Mouse (Mus musculus) cortical plate, adult 2 months (tissue): ENCODE data around the gene 1700088E04Rik. TPM values are rescaled to one million over a fixed set of nuclear protein-coding genes. Genes with fewer than 3 reads are reported as not detected.

Experiments
- H3K27ac ChIP-seq: fragments of 200-500 bp; 2 replicates; pipeline ENCODE4 v1.5.1; 2012; ENCODE audit warnings: low read length, control low read depth, inconsistent platforms; ENCODE audit not compliant: insufficient read depth
- H3K4me1 ChIP-seq: fragments of 200-500 bp; 2 replicates; pipeline ENCODE4 v1.6.1; 2011; ENCODE audit warnings: low read length; ENCODE audit not compliant: control insufficient read depth, insufficient read depth
- H3K4me3 ChIP-seq: fragments of 200-500 bp; 2 replicates; pipeline ENCODE4 v1.5.1; 2011; ENCODE audit warnings: mild to moderate bottlenecking, low read length, control low read depth; ENCODE audit not compliant: insufficient read depth
- CTCF ChIP-seq: fragments of 200-500 bp; IDR thresholded peaks from 2 replicates; pipeline ENCODE4 v1.5.1; 2011; ENCODE audit warnings: mild to moderate bottlenecking, control low read depth, low read length; ENCODE audit not compliant: insufficient read depth; ENCODE audit errors: extremely low read depth
- POLR2A ChIP-seq: fragments of 200-500 bp; IDR thresholded peaks from 2 replicates; pipeline ENCODE4 v1.6.1; 2011; ENCODE audit warnings: mild to moderate bottlenecking, low read length, control low read depth; ENCODE audit not compliant: insufficient read depth; ENCODE audit errors: extremely low read depth
- polyA plus RNA-seq: library from polyadenylated mRNA; depleted of rRNA; stranded (reverse); fragments of >200 nt; gene quantifications from 2 replicates; pipeline ENCODE4 v1.2.3, GENCODE M21; 2012

The 1700088E04Rik gene
- polyA plus RNA-seq, 1 experiment = 16.5 TPM

DNA sequence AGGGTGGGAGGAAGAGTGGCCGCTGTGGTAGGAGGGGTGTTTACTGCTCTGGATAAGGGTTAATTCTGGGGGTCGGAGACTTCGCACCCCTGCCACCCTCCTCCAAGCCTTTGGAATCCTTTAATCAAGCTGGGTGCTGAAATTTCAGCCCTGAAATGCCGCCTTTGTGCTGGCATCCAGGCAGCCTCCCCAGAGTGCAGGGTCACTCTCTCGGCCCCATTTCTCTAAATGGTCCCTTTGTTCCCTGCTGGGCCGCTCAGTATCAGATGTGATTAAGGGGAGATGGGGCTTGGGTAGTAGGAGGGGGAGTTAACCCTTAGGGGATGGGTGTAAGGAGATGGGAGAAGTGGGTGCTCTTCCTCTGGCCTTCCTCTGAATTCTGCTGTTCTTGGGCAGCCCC, 11.7 kb upstream of the 1700088E04Rik start:
- TF ChIP-seq POLR2A (no peak), CTCF (no peak)
- Histone ChIP-seq H3K27ac (peak overlapping the region; percentile 57; the same call in 1 of the 2 replicates), H3K4me1 (no peaks in the 10 kb centered on the region), H3K4me3 (no peak overlapping the region)

DNA sequence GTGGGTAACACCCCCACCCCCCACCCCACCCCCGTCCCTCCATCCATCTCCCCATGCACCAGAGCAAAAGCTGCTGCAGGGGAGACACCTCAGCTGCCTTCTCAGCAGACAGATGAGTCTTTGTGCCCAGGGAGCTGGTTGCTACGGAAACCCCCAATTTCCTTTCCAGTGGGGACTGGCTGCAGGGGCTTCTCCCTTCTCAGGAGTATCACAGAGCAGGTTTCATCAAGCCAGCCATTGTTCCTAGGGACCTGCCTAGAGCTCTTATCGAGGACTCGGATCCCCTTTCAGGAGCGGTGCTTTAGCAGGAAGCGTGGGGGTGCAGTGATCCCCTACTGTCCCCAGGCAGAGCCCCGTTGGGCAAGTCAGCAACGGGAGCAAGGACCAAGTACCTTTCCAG, 10.8 kb upstream of the 1700088E04Rik start:
- H3K27ac ChIP-seq = 0 out of 2 replicates have a peak overlapping the region, but pooled peaks have one; percentile 57
- H3K4me3 ChIP-seq = no peak overlapping the region
- no peaks in the 10 kb centered on the region for H3K4me1 ChIP-seq
- TF ChIP-seq CTCF (no peak), POLR2A (0 out of 2 replicates have a peak, but pooled peaks have one; percentile 3)

DNA sequence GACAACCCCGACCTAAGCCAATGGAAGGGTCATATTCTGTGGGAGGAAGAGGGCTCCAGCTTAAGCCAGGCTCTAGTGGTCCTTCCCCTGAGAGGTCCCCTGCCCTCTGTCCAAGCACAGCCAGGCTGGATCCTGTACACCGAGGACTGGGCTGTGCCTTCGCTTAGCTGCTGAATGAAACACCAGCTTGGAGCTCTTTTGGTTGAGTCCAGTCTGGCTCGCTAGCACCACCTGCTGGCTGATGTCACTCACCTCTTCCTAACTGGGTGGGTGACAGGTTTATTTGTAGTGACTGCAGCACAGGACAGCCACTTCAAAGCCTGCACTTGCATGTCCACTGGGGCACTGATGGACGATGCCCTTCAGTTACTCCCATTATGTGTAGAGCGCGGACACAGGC, 7.5 kb upstream of the 1700088E04Rik start:
- Histone ChIP-seq H3K4me3 (no peak overlapping the region), H3K4me1 (no peaks in the 10 kb centered on the region), H3K27ac (no peak overlapping the region)
- TF ChIP-seq CTCF = peak; percentile 93
- TF ChIP-seq POLR2A = no peak

DNA sequence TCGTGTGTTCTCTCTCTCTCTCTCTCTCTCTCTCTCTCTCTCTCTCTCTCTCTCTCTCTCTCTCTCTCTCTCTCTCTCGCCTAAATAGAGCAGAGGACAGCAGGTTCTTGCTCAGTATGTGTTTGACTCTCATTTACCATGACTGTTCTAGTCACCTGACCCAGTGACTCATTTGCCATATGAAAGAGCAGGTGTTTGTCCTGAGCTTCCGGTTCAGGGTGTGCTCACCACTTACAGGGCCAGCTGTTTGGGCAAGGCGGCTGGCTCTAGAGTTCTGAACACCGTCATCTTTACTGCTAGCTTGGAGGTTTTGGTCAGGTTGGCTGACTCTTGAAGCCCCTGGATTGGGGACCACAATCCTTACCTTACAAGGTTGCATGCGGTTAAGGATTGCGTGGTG, 4.5 kb upstream of the 1700088E04Rik start:
- Histone ChIP-seq H3K4me1 (no peaks in the 10 kb centered on the region), H3K27ac (no peak overlapping the region), H3K4me3 (no peak overlapping the region)
- TF ChIP-seq CTCF (no peak), POLR2A (no peak)

DNA sequence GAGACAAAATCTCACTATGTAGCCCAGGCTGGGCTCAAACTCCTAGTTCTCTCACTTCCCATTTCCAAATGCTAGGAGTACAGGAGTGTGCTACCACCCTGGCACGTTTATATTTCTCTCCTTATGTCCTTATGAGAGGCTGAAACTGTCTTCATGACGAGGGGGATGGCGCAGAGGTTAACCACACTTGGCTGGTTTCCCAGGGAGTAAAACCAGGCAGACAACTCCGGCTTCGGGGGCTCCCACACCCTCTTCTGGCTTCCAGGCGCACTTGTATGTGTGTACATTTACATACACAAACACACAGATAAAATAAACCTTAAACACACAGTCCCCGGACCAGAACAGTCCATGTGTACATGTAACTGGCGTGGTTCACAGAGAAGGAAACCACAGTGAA, 3.0 kb upstream of the 1700088E04Rik start:
- H3K4me1 ChIP-seq = no peaks in the 10 kb centered on the region
- H3K4me3 ChIP-seq = no peak overlapping the region
- TF ChIP-seq POLR2A (no peak), CTCF (no peak)
- no peak overlapping the region for H3K27ac ChIP-seq

DNA sequence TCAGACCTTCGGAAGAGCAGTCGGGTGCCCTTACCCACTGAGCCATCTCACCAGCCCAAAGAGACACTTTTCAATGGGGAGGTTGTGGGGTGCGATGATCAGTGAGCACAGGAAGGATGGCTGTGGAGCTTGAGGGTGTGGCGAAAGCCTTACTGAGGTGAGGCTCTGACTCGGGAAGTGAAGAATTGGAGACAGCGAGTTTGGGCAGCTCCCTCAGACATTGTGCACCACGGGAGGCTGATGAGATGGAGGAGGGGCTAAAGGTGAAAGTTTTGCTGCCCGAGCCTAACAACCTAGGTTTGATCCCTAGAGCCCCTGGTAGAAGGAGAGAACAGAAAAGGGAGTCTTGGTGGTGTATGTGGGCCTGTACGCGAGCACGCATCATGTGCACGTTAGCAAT, 2.3 kb upstream of the 1700088E04Rik start:
- Histone ChIP-seq H3K27ac (no peak overlapping the region), H3K4me1 (no peaks in the 10 kb centered on the region), H3K4me3 (no peak overlapping the region)
- no peak for TF ChIP-seq CTCF
- TF ChIP-seq POLR2A = no peak

DNA sequence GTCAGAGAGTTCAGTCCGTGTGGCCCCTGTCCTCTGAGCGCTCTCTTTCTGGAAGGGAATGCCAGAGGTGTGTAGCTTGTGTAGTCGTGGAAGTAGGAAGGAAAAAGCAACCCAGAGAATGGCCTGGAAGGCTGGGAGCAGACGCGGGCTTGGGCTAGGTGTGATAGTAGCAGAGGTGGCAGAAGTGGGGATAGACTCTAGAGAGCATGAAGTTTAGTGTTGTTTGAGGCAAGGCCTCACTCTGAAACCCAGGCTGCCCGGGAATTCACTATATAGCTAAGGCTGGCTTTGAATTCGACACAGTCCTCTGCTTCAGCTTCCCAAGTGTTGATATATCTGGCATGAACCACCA, 489 bp upstream of the 1700088E04Rik start:
- H3K27ac ChIP-seq = no peak overlapping the region

DNA sequence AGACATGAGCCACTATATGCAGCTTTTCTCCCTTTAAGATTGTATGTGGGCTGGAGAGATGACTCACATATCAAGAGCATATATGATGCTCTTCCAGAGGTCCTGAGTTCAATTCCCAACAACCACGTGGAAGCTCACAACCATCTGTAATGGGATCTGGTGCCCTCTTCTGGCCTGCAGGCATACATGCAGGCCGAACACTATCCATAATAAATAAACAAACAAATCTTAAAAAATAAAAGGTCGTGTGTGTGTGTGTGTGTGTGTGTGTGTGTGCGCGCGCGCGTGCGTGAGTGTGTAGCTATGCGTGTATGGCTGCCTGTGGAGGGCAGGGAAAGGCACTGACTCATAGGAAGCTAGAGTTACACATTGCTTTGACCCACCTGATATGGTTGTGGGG, 1.4 kb downstream of the 1700088E04Rik start:
- TF ChIP-seq POLR2A (no peak), CTCF (peak; percentile 41)
- Histone ChIP-seq H3K4me3 (no peak overlapping the region), H3K27ac (no peak overlapping the region), H3K4me1 (no peaks in the 10 kb centered on the region)

More for the DNA sequence above, 489 bp upstream of the 1700088E04Rik start:
- no peak for TF ChIP-seq POLR2A
- no peak for TF ChIP-seq CTCF
- Histone ChIP-seq H3K4me1 (no peaks in the 10 kb centered on the region), H3K4me3 (peak overlapping the region; percentile 63)

DNA sequence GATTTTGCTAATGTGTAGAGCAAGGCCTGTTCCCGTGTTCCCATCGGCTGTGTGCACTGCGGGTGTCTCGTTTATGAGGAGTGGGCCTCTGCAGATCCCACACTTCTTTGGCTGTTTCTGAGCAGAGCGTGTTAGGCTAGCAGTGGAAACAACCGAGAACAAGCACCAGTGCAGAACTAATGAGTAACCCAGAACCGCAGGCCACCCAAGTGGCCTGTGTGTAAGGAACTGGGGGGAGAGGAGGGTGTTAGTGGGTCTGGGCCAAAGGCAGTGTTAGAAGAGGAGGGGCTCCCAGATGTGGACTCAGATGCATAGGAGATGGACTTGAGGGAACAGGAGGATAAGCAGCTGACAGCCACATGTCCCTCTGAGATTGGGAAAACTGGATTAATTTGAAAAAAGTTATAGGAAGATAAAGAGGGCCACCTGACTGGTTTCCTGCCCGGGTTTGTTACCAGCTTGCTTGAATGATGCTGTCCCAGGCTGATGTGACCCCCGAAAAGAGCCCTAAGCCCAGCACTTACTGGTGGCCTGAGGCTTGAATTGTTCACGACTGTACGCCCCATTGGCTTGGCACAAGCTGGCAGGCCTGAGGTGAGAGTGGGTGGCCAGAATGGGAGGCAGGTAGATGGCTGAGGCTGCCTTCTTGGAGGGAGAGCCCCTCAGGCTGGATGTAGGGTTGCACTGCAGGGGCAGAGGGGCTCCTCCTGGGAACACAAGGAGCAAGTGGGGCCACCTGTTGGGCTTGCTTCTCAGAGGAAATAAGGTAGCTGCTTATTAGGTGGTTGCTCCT, 5.1 kb downstream of the 1700088E04Rik start:
- TF ChIP-seq CTCF (no peak), POLR2A (no peak)
- no peak overlapping the region for H3K4me3 ChIP-seq
- H3K27ac ChIP-seq = no peak overlapping the region
- H3K4me1 ChIP-seq = no peaks in the 10 kb centered on the region

DNA sequence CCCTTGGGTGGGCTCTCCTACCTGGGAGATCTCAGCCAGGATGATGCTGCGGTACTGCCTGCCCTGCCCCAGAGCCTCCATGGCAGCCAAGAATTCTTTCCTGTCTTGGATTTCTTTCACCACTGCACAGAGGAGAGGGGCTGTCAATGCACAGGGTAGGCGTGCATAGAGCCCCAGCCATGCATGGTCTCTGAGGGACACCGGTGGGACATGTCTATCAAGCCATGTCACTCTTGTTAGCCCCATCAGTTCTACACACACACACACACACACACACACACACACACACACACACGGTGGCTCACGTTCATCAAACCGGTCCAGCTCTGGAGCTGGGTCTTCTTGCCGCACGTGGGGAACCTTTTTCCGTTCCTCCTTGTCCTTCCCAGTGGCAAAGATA, 5.7 kb downstream of the 1700088E04Rik start:
- no peaks in the 10 kb centered on the region for H3K4me1 ChIP-seq
- H3K4me3 ChIP-seq = no peak overlapping the region
- no peak overlapping the region for H3K27ac ChIP-seq
- TF ChIP-seq POLR2A = 0 out of 2 replicates have a peak, but pooled peaks have one; percentile 26
- TF ChIP-seq CTCF = no peak
